Mouse (Mus musculus): ENCODE results near the gene Egfr. TPM values are rescaled to one million over a fixed set of nuclear protein-coding genes. Genes with fewer than 3 reads are reported as not detected.

The Egfr gene
- total and polyA plus RNA-seq, 3 experiments = 0.26 TPM; not detected in 2

GRCm38 (mm10) chr11:16888086-16888485 lies 136.1 kb downstream of the Egfr start:
- H3K36me3 ChIP-seq (replicated peaks in 1 of 2; ENCODE audit: control insufficient read depth in 1 of 2, insufficient read depth in 1 of 2, low read length in 1 of 2) = no peaks in the 10 kb centered on the region
- no peak for DNase-seq (ENCODE audit: extremely low read depth)
- H3K4me2 ChIP-seq (ENCODE audit: insufficient read depth, low read depth, poor library complexity, severe bottlenecking) = no peak overlapping the region
- no peaks in the 10 kb centered on the region; a peak in 1 of 4 replicates for H3K4me1 ChIP-seq (ENCODE audit: control insufficient read depth in 1 of 2, insufficient read depth in 2 of 2)
- TF ChIP-seq USF1 (IDR thresholded peaks at IDR 0.05; ENCODE audit: low read depth, low read length) (no peak), ELF1 (IDR thresholded peaks at IDR 0.05; ENCODE audit: low read depth, low read length) (no peak), JUN (IDR thresholded peaks at IDR 0.05; ENCODE audit: insufficient read depth, low read depth, low read length) (no peak), MYC (IDR thresholded peaks at IDR 0.05; ENCODE audit: low read depth, low read length) (no peak), ZMIZ1 (IDR thresholded peaks at IDR 0.05; ENCODE audit: low read depth, low read length) (no peak), TBP (conservative IDR thresholded peaks at IDR 0.05; ENCODE audit: low read depth, low read length) (no peak), SIN3A (IDR thresholded peaks at IDR 0.05; ENCODE audit: low read length) (no peak), NELFE (IDR thresholded peaks at IDR 0.05; ENCODE audit: low read depth, low read length) (no peak), GABPA (IDR thresholded peaks at IDR 0.05; ENCODE audit: insufficient replicate concordance, low read depth, low read length) (no peak), POLR2AphosphoS2 (IDR thresholded peaks at IDR 0.05; ENCODE audit: low read depth, low read length) (no peak), ZC3H11A (IDR thresholded peaks at IDR 0.05; ENCODE audit: low read depth, low read length) (no peak), SMC3 (IDR thresholded peaks at IDR 0.05; ENCODE audit: low read depth, low read length) (no peak)
- no peak overlapping the region for H3K27ac ChIP-seq (ENCODE audit: insufficient read depth, low read depth)
- H3K4me3 ChIP-seq (replicated peaks in 1 of 3; ENCODE audit: low read depth in 2 of 3, low read length in 2 of 3, poor library complexity in 1 of 3) = no peak overlapping the region
- H3K79me2 ChIP-seq (replicated peaks; ENCODE audit: control insufficient read depth, extremely low read depth, insufficient read depth, poor library complexity, severe bottlenecking) = no peaks in the 10 kb centered on the region
- no peak overlapping the region for H3K9ac ChIP-seq (ENCODE audit: insufficient read depth, low read depth)
- dilution Hi-C loops (cut with MboI; ENCODE audit: extremely low pct_ligation_motif_present, extremely low pct_unique_long_range_greater_than_20kb, low sequenced_read_pairs) = no loop called here
- H3K9me3 ChIP-seq (replicated peaks; ENCODE audit: low read length) = no peaks in the 10 kb centered on the region
- no peaks in the 10 kb centered on the region for H3K27me3 ChIP-seq (replicated peaks)
- in situ Hi-C loops (cut with MboI; ENCODE audit: low pct_ligation_motif_present, low pct_unique_long_range_greater_than_20kb, low sequenced_read_pairs) = no loop called here

- no peaks in the 10 kb centered on the region for H3K9me3 ChIP-seq (replicated peaks; ENCODE audit: low read length)
- no peaks in the 10 kb centered on the region for H3K36me3 ChIP-seq (replicated peaks in 1 of 2; ENCODE audit: control insufficient read depth in 1 of 2, insufficient read depth in 1 of 2, low read length in 1 of 2)
- H3K4me1 ChIP-seq (ENCODE audit: control insufficient read depth in 1 of 2, insufficient read depth in 2 of 2) = peaks cover 3 to 4% of the 10 kb centered on the region in 2 experiments; a peak in 3 of 4 replicates
- no peak overlapping the region for H3K4me2 ChIP-seq (ENCODE audit: insufficient read depth, low read depth, poor library complexity, severe bottlenecking)
- DNase-seq (ENCODE audit: extremely low read depth) = no peak
- H3K27me3 ChIP-seq (replicated peaks) = no peaks in the 10 kb centered on the region
- in situ Hi-C loops (cut with MboI; ENCODE audit: low pct_ligation_motif_present, low pct_unique_long_range_greater_than_20kb, low sequenced_read_pairs) (no loop called here), dilution Hi-C loops (cut with MboI; ENCODE audit: extremely low pct_ligation_motif_present, extremely low pct_unique_long_range_greater_than_20kb, low sequenced_read_pairs) (no loop called here)
- H3K79me2 ChIP-seq (replicated peaks; ENCODE audit: control insufficient read depth, extremely low read depth, insufficient read depth, poor library complexity, severe bottlenecking) = no peaks in the 10 kb centered on the region
- H3K9ac ChIP-seq (ENCODE audit: insufficient read depth, low read depth) = no peak overlapping the region
- no peak overlapping the region for H3K27ac ChIP-seq (ENCODE audit: insufficient read depth, low read depth)
- TF ChIP-seq USF2 (conservative IDR thresholded peaks at IDR 0.05; ENCODE audit: low read depth, low read length) (no peak), UBTF (IDR thresholded peaks at IDR 0.05; ENCODE audit: low read depth, low read length) (no peak), ZMIZ1 (IDR thresholded peaks at IDR 0.05; ENCODE audit: low read depth, low read length) (no peak), POLR2A (IDR thresholded peaks at IDR 0.05; ENCODE audit: low read depth, low read length) (no peak), ELF1 (IDR thresholded peaks at IDR 0.05; ENCODE audit: low read depth, low read length) (no peak), CTCF (conservative IDR thresholded peaks at IDR 0.05 in 1 of 2, IDR thresholded peaks at IDR 0.05 in 1 of 2; ENCODE audit: low read depth in 2 of 2, low read length in 2 of 2) (no peak), CHD1 (IDR thresholded peaks at IDR 0.05; ENCODE audit: low read depth, low read length) (no peak), JUND (conservative IDR thresholded peaks at IDR 0.05; ENCODE audit: low read depth, low read length) (no peak), POLR2AphosphoS2 (IDR thresholded peaks at IDR 0.05; ENCODE audit: low read depth, low read length) (no peak), SIN3A (IDR thresholded peaks at IDR 0.05; ENCODE audit: low read length) (no peak), CHD2 (IDR thresholded peaks at IDR 0.05; ENCODE audit: low read length) (no peak)
- no peak overlapping the region for H3K4me3 ChIP-seq (replicated peaks in 1 of 3; ENCODE audit: low read depth in 2 of 3, low read length in 2 of 3, poor library complexity in 1 of 3)
Measured at GRCm38 (mm10) chr11:16895441-16896356, 143.7 kb downstream of the Egfr start.

All from CH12.LX (cell line).